Mouse (Mus musculus): ENCODE measurements at regions not wholly inside any gene's neighbourhood (a gene's known extent, or its start where the extent isn't known, plus 50 kb on each side); places are given as distances from the start of the nearest gene placed in this dataset.
A peak's percentile ranks its signal among the peaks of the same experiment; 100 is the strongest.

- DNase-seq = peak; percentile 40
Observed at GRCm38 (mm10) chr7:115300241-115300640, 556.7 kb downstream of the Insc start.

- peak; percentile 44 for DNase-seq
Observed at GRCm38 (mm10) chr7:115308377-115308776, 564.9 kb downstream of the Insc start.

GRCm38 (mm10) chr7:115310400-115311225, 567.1 kb downstream of the Insc start:
- peak; percentile 91 for DNase-seq

GRCm38 (mm10) chr7:115319504-115319903, 576.0 kb downstream of the Insc start:
- DNase-seq = peak; percentile 66

GRCm38 (mm10) chr7:115322989-115323388, 579.5 kb downstream of the Insc start:
- peak; percentile 78 for DNase-seq

- DNase-seq = peak; percentile 51
Observed at GRCm38 (mm10) chr7:115328300-115328699, 584.8 kb downstream of the Insc start.

- no peak for DNase-seq
Observed at GRCm38 (mm10) chr7:115331698-115332097, 588.2 kb downstream of the Insc start.

- peak; percentile 79 for DNase-seq
Observed at GRCm38 (mm10) chr7:115333046-115333577, 589.6 kb downstream of the Insc start.

- no peak for DNase-seq
Observed at GRCm38 (mm10) chr7:115335051-115335450, 591.6 kb downstream of the Insc start.

- peak; percentile 89 for DNase-seq
Observed at GRCm38 (mm10) chr7:115340155-115340554, 596.7 kb downstream of the Insc start.

- peak; percentile 33 for DNase-seq
Observed at GRCm38 (mm10) chr7:115341007-115341406, 597.5 kb downstream of the Insc start.

- DNase-seq = peak; percentile 56
Observed at GRCm38 (mm10) chr7:115345749-115346148, 602.3 kb downstream of the Insc start.

GRCm38 (mm10) chr7:115358711-115359110, 615.2 kb downstream of the Insc start:
- peak; percentile 51 for DNase-seq

GRCm38 (mm10) chr7:115360142-115360541, 616.6 kb downstream of the Insc start:
- peak; percentile 64 for DNase-seq

GRCm38 (mm10) chr7:115362117-115362516, 618.6 kb downstream of the Insc start:
- no peak for DNase-seq

GRCm38 (mm10) chr7:115366910-115367309, 623.4 kb downstream of the Insc start:
- DNase-seq = peak; percentile 88

- peak; percentile 76 for DNase-seq
Observed at GRCm38 (mm10) chr7:115371143-115371542, 627.6 kb downstream of the Insc start.

GRCm38 (mm10) chr7:115372921-115373320, 629.4 kb downstream of the Insc start:
- DNase-seq = peak; percentile 64

- peak; percentile 81 for DNase-seq
Observed at GRCm38 (mm10) chr7:115373781-115374533, 630.5 kb downstream of the Insc start.

- DNase-seq = no peak
Observed at GRCm38 (mm10) chr7:115376067-115376466, 632.6 kb downstream of the Insc start.

- peak; percentile 55 for DNase-seq
Observed at GRCm38 (mm10) chr7:115378836-115379235, 635.3 kb downstream of the Insc start.

GRCm38 (mm10) chr7:115379600-115379999, 636.1 kb downstream of the Insc start:
- DNase-seq = peak; percentile 45

- DNase-seq = peak; percentile 68
Observed at GRCm38 (mm10) chr7:115380989-115381610, 637.6 kb downstream of the Insc start.
